Mouse (Mus musculus): ENCODE data around the gene Mknk2. TPM values are rescaled to one million over a fixed set of nuclear protein-coding genes. Genes with fewer than 3 reads are reported as not detected.

The Mknk2 gene
- polyA plus RNA-seq, 1 experiment from 2014 or later: 49.4 TPM

DNA sequence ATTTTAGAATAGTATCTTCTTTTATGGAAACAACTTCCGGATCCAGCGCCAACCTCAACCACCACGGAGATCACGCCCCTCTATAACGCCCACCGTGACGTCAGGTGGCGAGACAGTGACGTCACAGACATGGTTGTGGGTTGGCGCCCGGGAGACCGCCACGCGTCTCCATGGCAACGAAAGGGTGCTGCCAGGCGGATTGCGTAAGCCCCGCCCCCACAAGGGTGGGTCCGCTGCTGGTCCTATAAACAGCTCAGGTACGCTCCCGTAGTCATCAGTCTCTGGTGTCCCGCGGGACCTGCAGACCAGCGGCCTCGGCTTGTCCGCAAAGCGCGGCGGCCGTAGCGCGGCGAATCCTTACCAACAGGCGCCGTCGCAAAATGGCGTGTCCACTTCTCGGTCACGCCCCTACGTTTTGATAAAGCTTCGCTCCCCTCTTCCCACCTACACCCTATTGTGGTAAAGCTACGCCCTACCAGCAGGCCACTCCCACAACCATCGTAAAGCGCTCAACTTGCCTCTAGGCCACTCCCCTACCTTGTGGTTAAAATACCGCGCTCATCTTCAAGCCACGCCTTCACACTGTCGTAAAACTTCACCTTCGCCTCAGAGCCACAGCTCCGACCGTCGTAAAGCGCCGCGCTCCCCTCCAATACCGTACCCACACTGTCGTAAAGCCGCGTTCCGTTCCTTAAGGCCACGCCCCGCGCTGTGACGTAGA, 55.8 kb downstream of the Mknk2 start:
- 0% methylated on average over 64 of the region's 64 CpGs for WGBS
- peak overlapping the region; percentile 93 for H3K27ac ChIP-seq (ENCODE audit: low read depth, low read length)
- no peaks in the 10 kb centered on the region for H3K36me3 ChIP-seq (ENCODE audit: control insufficient read depth, insufficient read depth, low read length)
- no peaks in the 10 kb centered on the region for H3K27me3 ChIP-seq (ENCODE audit: control insufficient read depth, insufficient read depth, low read length)
- H3K9ac ChIP-seq (ENCODE audit: low read length): peak overlapping the region; percentile 90
- no peaks in the 10 kb centered on the region for H3K9me3 ChIP-seq (ENCODE audit: control insufficient read depth, low read length)
- DNase-seq (ENCODE audit: low spot score, missing footprints): peak; percentile 100
- peak overlapping the region; percentile 98 for H3K4me2 ChIP-seq
- ATAC-seq (ENCODE audit: low FRiP score): peak; percentile 96
- peak overlapping the region; percentile 90 for H3K4me3 ChIP-seq (ENCODE audit: low read depth, low read length)
- H3K4me1 ChIP-seq (ENCODE audit: control insufficient read depth, insufficient read depth, low read length): peaks cover 20% of the 10 kb centered on the region

DNA sequence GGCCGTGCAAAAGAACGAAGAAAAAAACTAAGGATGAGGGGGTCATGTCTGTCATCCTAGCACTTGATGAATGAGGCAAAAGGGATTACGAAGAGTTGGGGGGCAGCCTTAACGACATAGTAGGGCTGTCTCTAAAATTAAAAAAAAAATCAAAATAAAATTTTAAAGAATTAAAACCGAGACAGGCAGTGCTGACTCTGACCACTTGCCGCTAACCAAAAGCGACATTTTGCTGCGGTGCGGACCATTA, 56.3 kb downstream of the Mknk2 start:
- Histone ChIP-seq H3K36me3 (ENCODE audit: control insufficient read depth, insufficient read depth, low read length) (no peaks in the 10 kb centered on the region), H3K9ac (ENCODE audit: low read length) (peak overlapping the region; percentile 59), H3K4me3 (ENCODE audit: low read depth, low read length) (peak overlapping the region; percentile 90), H3K27ac (ENCODE audit: low read depth, low read length) (peak overlapping the region; percentile 93), H3K4me2 (peak overlapping the region; percentile 72), H3K9me3 (ENCODE audit: control insufficient read depth, low read length) (no peaks in the 10 kb centered on the region), H3K4me1 (ENCODE audit: control insufficient read depth, insufficient read depth, low read length) (peaks cover 20% of the 10 kb centered on the region), H3K27me3 (ENCODE audit: control insufficient read depth, insufficient read depth, low read length) (no peaks in the 10 kb centered on the region)
- WGBS: 5% methylated on average over 9 of the region's 9 CpGs
- DNase-seq (ENCODE audit: low spot score, missing footprints) (peak; percentile 85), ATAC-seq (ENCODE audit: low FRiP score) (peak; percentile 0; the same call in 1 of the 2 replicates)

DNA sequence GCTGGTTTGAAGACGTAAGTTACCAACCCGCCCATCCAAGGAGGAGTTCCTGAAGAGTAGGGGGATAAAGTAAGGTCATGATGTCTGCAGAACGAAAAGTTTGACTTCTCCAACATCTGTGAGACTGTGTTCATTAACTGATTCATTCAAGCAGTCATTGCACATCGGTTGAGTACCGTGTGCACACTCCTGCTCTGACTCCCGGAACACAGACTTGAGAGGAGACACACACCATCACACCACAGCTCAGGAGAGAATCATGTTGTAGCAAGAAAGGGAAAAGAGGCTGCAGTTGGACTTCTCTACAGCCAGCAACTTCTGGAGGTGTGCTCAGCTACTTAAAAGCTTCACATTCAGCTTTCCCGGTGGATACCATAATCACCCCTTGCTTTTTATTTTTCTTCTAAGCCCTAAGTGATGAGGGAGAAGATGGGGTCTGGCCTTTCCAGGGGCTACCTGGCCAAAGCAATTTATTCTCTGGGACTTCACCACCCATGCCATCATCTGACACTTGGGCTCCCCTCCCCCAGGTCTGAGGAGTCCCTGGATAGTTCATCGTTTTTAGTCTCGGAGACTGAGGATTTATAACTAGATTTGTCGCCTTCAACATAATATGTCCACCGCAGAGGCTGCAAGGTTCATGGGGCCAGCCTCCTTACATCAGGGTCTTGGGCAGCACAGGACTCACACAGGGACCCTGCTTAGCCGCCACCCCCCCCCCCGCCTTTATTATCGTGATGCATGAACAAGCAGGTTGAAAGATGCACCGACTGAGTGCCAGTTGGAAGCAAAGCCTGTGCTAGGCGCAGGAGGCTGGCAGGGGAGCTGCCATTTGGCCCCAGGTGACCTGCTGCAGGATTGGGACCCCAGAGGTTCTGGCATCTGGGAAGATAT, 56.9 kb downstream of the Mknk2 start:
- H3K36me3 ChIP-seq (ENCODE audit: control insufficient read depth, insufficient read depth, low read length): no peaks in the 10 kb centered on the region
- 58% methylated on average over 16 of the region's 16 CpGs for WGBS
- H3K4me1 ChIP-seq (ENCODE audit: control insufficient read depth, insufficient read depth, low read length): peaks cover 20% of the 10 kb centered on the region
- H3K4me3 ChIP-seq (ENCODE audit: low read depth, low read length): peak overlapping the region; percentile 90
- no peaks in the 10 kb centered on the region for H3K9me3 ChIP-seq (ENCODE audit: control insufficient read depth, low read length)
- H3K27me3 ChIP-seq (ENCODE audit: control insufficient read depth, insufficient read depth, low read length): no peaks in the 10 kb centered on the region
- peak overlapping the region; percentile 72 for H3K4me2 ChIP-seq
- H3K9ac ChIP-seq (ENCODE audit: low read length): peak overlapping the region; percentile 59
- no peak for ATAC-seq (ENCODE audit: low FRiP score)
- no peak for DNase-seq (ENCODE audit: low spot score, missing footprints)
- H3K27ac ChIP-seq (ENCODE audit: low read depth, low read length): peak overlapping the region; percentile 93

DNA sequence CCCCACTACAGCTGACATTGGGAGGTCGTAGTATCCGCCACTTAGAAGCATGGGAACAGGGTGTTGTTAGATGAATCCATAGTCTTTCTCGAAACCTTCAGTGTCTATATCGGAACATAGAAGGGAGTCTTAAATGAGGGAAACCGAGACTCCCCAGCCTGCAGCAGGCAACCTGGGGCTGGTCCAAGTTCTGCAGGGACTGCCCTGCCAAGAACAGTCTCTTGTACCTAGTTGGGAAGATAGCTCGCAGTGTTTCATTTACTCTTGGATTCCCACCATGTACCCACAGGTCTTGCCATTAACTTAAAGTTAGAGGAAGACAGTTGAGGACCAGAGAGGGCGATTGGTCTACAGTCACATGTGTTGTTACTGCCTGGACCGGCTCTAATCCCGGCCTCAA, 57.5 kb downstream of the Mknk2 start:
- ATAC-seq (ENCODE audit: low FRiP score): no peak
- DNase-seq (ENCODE audit: low spot score, missing footprints): no peak
- peaks cover 3% of the 10 kb centered on the region; the same call in 1 of the 2 replicates for H3K36me3 ChIP-seq (ENCODE audit: control insufficient read depth, insufficient read depth, low read length)
- H3K27ac ChIP-seq (ENCODE audit: low read depth, low read length): no peak overlapping the region
- H3K9me3 ChIP-seq (ENCODE audit: control insufficient read depth, low read length): no peaks in the 10 kb centered on the region
- H3K4me1 ChIP-seq (ENCODE audit: control insufficient read depth, insufficient read depth, low read length): peaks cover 20% of the 10 kb centered on the region
- 84% methylated on average over 9 of the region's 9 CpGs for WGBS
- H3K4me3 ChIP-seq (ENCODE audit: low read depth, low read length): no peak overlapping the region
- no peak overlapping the region for H3K9ac ChIP-seq (ENCODE audit: low read length)
- H3K4me2 ChIP-seq: no peak overlapping the region
- H3K27me3 ChIP-seq (ENCODE audit: control insufficient read depth, insufficient read depth, low read length): no peaks in the 10 kb centered on the region

DNA sequence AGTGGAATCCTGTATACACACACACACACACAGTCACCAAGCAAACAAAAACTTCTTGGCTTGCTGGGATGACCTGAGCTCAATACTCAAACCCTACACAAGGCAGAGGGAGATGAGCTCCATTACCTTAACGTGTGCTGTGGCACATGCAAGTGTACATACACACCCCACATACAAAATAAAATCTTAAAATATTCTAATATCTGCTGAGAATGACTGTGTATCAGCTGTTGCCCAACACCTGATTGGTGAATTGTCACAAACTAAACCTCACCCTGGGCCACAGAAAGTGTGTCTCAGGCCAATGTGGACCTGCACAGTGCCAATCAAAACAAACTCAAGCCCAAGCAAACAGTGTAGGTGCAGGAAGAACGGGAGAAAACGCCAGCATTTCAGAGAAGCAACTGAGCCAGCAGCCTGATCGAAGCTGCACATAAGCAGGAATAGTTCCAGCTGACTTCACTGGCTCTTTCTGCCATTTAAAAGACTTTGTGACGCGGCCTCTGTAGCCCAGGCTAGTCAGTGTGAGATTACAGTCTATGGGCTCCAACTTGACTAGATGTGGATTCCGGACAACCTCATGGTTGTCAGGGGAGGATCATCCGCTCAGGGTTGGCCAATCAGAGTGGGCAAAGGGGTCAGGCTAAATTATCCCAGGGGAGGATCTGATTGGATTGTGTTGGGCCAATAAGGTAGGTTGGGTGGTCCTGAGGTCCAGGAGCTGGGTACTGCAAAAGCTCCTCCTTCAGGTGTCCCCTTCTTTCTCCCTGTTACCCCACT, 58.3 kb downstream of the Mknk2 start:
- DNase-seq (ENCODE audit: low spot score, missing footprints): no peak
- no peak for ATAC-seq (ENCODE audit: low FRiP score)
- 30% methylated on average over 8 of the region's 8 CpGs for WGBS
- Histone ChIP-seq H3K4me1 (ENCODE audit: control insufficient read depth, insufficient read depth, low read length) (peaks cover 20% of the 10 kb centered on the region), H3K4me2 (no peak overlapping the region), H3K9ac (ENCODE audit: low read length) (no peak overlapping the region), H3K27me3 (ENCODE audit: control insufficient read depth, insufficient read depth, low read length) (no peaks in the 10 kb centered on the region), H3K27ac (ENCODE audit: low read depth, low read length) (no peak overlapping the region), H3K36me3 (ENCODE audit: control insufficient read depth, insufficient read depth, low read length) (peaks cover 4% of the 10 kb centered on the region), H3K4me3 (ENCODE audit: low read depth, low read length) (no peak overlapping the region), H3K9me3 (ENCODE audit: control insufficient read depth, low read length) (no peaks in the 10 kb centered on the region)

DNA sequence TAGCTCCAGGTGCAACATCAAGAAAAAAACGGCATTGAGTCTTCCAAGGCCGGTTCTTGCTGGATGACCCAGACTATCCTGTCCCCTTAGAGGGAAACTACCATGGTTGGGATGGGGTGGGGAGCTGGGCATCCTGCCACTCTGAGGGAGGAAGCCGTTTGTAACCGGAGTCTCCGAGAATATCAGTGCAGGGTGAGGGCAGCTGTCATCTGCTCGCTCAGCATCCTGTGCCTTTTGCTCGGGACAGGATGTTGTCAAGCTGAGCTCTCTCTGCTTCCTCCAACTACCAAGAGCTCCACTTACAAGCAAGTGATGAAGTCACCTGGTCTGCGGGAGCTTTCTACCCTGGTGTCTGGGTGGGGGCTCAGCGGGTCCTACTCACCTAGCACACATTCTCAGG, 59.7 kb downstream of the Mknk2 start:
- Histone ChIP-seq H3K4me2 (no peak overlapping the region), H3K4me3 (ENCODE audit: low read depth, low read length) (no peak overlapping the region), H3K27ac (ENCODE audit: low read depth, low read length) (no peak overlapping the region), H3K4me1 (ENCODE audit: control insufficient read depth, insufficient read depth, low read length) (peaks cover 7% of the 10 kb centered on the region), H3K9ac (ENCODE audit: low read length) (no peak overlapping the region), H3K36me3 (ENCODE audit: control insufficient read depth, insufficient read depth, low read length) (peaks cover 7% of the 10 kb centered on the region), H3K9me3 (ENCODE audit: control insufficient read depth, low read length) (no peaks in the 10 kb centered on the region), H3K27me3 (ENCODE audit: control insufficient read depth, insufficient read depth, low read length) (no peaks in the 10 kb centered on the region)
- ATAC-seq (ENCODE audit: low FRiP score): no peak
- no peak for DNase-seq (ENCODE audit: low spot score, missing footprints)
- WGBS: 83% methylated on average over 9 of the region's 9 CpGs

Other genes starting within 250 kb of the Mknk2 start
- gene Tcf3, start 244.5 kb downstream of the Mknk2 start, polyA plus RNA-seq (2014; fragmentation: Nextera tagmentation; extraction: Ambion mirVana): 135 and 154 TPM in 2 replicates
- 2.7 and 2.8 TPM in 2 replicates for gene Onecut3, start 183.3 kb downstream of the Mknk2 start, polyA plus RNA-seq (2014; fragmentation: Nextera tagmentation; extraction: Ambion mirVana)
- 0.81 and 1.2 TPM in 2 replicates for gene Atp8b3, start 139.0 kb downstream of the Mknk2 start, polyA plus RNA-seq (2014; fragmentation: Nextera tagmentation; extraction: Ambion mirVana)
- gene Rexo1, start 116.6 kb downstream of the Mknk2 start, polyA plus RNA-seq (2014; fragmentation: Nextera tagmentation; extraction: Ambion mirVana): 21.6 and 23.5 TPM in 2 replicates
- gene Klf16, start 100.8 kb downstream of the Mknk2 start, polyA plus RNA-seq (2014; fragmentation: Nextera tagmentation; extraction: Ambion mirVana): 3.1 and 3.2 TPM in 2 replicates
- gene Abhd17a, start 87.8 kb downstream of the Mknk2 start, polyA plus RNA-seq (2014; fragmentation: Nextera tagmentation; extraction: Ambion mirVana): 90.8 and 109 TPM in 2 replicates
- 60.2 and 62.3 TPM in 2 replicates for gene Scamp4, start 75.2 kb downstream of the Mknk2 start, polyA plus RNA-seq (2014; fragmentation: Nextera tagmentation; extraction: Ambion mirVana)
- gene Adat3, start 75.2 kb downstream of the Mknk2 start, polyA plus RNA-seq (2014; fragmentation: Nextera tagmentation; extraction: Ambion mirVana): 5.4 and 6.9 TPM in 2 replicates
- 1.9 and 2.2 TPM in 2 replicates for gene Gm49322, start 72.1 kb downstream of the Mknk2 start, polyA plus RNA-seq (2014; fragmentation: Nextera tagmentation; extraction: Ambion mirVana)
- gene Csnk1g2, start 55.3 kb downstream of the Mknk2 start, polyA plus RNA-seq (2014; fragmentation: Nextera tagmentation; extraction: Ambion mirVana): 73.6 and 86.9 TPM in 2 replicates
- 43.8 and 51.7 TPM in 2 replicates for gene Btbd2, start 21.0 kb downstream of the Mknk2 start, polyA plus RNA-seq (2014; fragmentation: Nextera tagmentation; extraction: Ambion mirVana)
- gene Mob3a, start 23.9 kb upstream of the Mknk2 start, polyA plus RNA-seq (2014; fragmentation: Nextera tagmentation; extraction: Ambion mirVana): 50.2 and 52.7 TPM in 2 replicates
- gene Izumo4, start 24.1 kb upstream of the Mknk2 start, polyA plus RNA-seq (2014; fragmentation: Nextera tagmentation; extraction: Ambion mirVana): 6.7 and 6.9 TPM in 2 replicates
- 63.2 and 68.4 TPM in 2 replicates for gene Ap3d1, start 64.2 kb upstream of the Mknk2 start, polyA plus RNA-seq (2014; fragmentation: Nextera tagmentation; extraction: Ambion mirVana)
- gene Dot1l, start 77.1 kb upstream of the Mknk2 start, polyA plus RNA-seq (2014; fragmentation: Nextera tagmentation; extraction: Ambion mirVana): 15.4 and 18.8 TPM in 2 replicates
- 92.2 and 104 TPM in 2 replicates for gene Sf3a2, start 120.1 kb upstream of the Mknk2 start, polyA plus RNA-seq (2014; fragmentation: Nextera tagmentation; extraction: Ambion mirVana)
- 138 and 151 TPM in 2 replicates for gene Plekhj1, start 120.5 kb upstream of the Mknk2 start, polyA plus RNA-seq (2014; fragmentation: Nextera tagmentation; extraction: Ambion mirVana)
- not detected in 2 replicates for gene Amh, start 127.1 kb upstream of the Mknk2 start, polyA plus RNA-seq (2014; fragmentation: Nextera tagmentation; extraction: Ambion mirVana)
- gene Jsrp1, start 135.4 kb upstream of the Mknk2 start, polyA plus RNA-seq (2014; fragmentation: Nextera tagmentation; extraction: Ambion mirVana): 0.38 and 0.80 TPM in 2 replicates
- gene Oaz1, start 148.5 kb upstream of the Mknk2 start, polyA plus RNA-seq (2014; fragmentation: Nextera tagmentation; extraction: Ambion mirVana): 1,723 and 1,824 TPM in 2 replicates
- gene Lingo3, start 165.9 kb upstream of the Mknk2 start, polyA plus RNA-seq (2014; fragmentation: Nextera tagmentation; extraction: Ambion mirVana): 0.23 and 0.55 TPM in 2 replicates
- 248 and 290 TPM in 2 replicates for gene Lsm7, start 177.1 kb upstream of the Mknk2 start, polyA plus RNA-seq (2014; fragmentation: Nextera tagmentation; extraction: Ambion mirVana)
- gene Sppl2b, start 177.2 kb upstream of the Mknk2 start, polyA plus RNA-seq (2014; fragmentation: Nextera tagmentation; extraction: Ambion mirVana): 19.7 and 24.0 TPM in 2 replicates
- not detected in 2 replicates for gene Tmprss9, start 193.7 kb upstream of the Mknk2 start, polyA plus RNA-seq (2014; fragmentation: Nextera tagmentation; extraction: Ambion mirVana)
- 321 and 347 TPM in 2 replicates for gene Timm13, start 222.9 kb upstream of the Mknk2 start, polyA plus RNA-seq (2014; fragmentation: Nextera tagmentation; extraction: Ambion mirVana)
- gene Lmnb2, start 240.1 kb upstream of the Mknk2 start, polyA plus RNA-seq (2014; fragmentation: Nextera tagmentation; extraction: Ambion mirVana): 19.4 and 19.7 TPM in 2 replicates

Measured in midbrain, embryonic 11.5 days (tissue).